Mouse (Mus musculus) spleen, adult 18-20 months (tissue): Measurements from ENCODE around the gene Thsd7b.
"Not testable (repeated sequence)": the region's sequence is repeated elsewhere in the genome, so short reads cannot be mapped to it uniquely, and the experiment has no call there.

Experiments
- DNase-seq, 2 experiments: peaks; one replicate each; pipeline ENCODE4 v3.0.0; 2022; ENCODE audit warnings: mixed read lengths in 2 of 2

Thsd7b gene

DNA sequence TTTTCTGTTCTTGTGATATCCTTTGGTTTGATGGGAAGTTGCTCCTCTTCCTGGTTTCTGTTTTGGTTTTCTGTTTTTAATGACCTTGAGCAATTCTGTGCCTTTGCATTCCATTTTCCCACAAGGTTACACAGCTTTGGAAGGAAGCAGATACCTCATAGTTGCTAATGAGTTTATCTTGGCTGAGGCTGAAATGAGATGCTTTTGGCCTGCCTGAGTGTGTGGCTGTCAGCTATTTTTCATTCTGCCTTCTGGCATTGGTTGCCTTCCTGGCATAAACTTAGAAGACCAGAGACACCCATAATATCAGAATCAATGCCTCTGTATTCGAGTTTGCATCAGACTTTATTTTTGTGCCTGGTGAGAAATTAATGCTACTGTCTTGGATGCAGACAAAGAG is 614.8 kb downstream of the Thsd7b start:
- DNase-seq = no peak

DNA sequence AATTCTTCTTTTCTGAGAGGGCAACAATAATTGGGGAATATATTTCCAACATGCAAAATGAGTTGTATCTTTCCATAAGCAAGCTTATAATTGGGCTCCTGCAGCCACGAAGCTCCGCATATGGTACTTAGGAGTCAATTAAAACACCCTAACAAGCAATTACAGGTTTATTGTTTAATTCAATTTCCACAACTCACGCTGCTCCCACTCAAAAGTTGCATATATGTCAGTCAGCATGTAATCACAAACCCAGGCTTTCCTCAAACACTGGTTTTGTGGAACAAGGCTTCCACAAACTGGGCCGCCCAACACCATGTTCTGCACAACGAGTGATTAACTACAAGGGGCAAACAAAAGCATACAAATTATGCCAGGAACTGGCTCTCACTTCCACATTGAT is 625.0 kb downstream of the Thsd7b start:
- no peak for DNase-seq

DNA sequence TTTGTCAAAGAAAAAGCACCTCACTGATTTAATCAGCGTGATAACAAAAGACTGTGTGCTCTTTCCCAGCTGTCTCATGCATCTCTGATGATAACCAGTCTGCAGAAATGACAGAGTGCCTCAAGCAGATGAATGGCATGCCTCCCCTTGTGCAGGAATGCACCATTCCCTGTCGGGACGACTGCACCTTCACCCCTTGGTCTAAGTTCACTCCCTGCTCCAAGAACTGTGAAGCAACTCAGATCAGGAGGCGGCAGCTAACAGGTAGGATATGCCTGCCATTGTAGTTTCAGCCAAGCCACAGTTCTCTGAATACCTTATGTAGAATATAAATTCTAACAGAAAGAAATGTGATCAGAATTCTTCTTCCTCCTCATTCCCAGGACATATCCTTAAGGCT is 642.4 kb downstream of the Thsd7b start:
- DNase-seq = no peak

DNA sequence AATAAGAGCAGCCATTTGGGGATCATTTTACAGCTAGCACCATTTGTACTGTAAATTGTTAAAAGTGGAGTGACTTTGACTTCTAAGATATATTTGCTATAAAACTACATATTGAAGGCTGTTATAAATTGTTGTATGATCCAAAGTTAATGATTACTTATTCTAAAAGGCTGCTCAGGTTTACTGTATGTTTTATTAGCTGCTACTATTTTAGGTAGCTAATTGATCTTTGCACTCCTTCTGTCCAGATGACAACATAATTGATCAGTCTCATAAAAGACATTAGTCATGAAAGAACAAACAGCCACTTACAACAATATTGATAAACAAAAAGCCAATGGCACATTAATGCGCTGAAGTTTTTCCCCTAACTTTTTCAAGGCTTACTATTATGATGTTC is 644.5 kb downstream of the Thsd7b start:
- no peak for DNase-seq

DNA sequence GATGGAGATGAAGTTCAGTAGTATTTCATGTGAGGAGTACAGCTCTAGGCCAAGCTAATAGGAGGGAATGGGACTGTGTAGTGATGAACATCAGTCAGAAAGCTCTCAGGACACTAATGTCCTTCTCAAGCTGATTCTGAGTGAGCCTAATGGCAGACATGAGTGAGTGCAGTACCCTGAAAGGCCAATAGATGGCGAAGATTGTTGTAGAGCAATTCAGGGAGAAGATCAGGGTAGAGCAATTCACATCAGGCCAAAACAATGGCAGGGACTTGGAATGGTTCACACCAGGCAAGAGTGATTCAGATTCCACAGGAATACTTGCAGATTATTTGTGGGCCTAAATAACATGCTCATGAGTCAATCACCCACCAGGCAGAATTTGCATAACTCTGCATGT is 646.3 kb downstream of the Thsd7b start:
- peak in 1 of 2 experiments; percentile 14 for DNase-seq

DNA sequence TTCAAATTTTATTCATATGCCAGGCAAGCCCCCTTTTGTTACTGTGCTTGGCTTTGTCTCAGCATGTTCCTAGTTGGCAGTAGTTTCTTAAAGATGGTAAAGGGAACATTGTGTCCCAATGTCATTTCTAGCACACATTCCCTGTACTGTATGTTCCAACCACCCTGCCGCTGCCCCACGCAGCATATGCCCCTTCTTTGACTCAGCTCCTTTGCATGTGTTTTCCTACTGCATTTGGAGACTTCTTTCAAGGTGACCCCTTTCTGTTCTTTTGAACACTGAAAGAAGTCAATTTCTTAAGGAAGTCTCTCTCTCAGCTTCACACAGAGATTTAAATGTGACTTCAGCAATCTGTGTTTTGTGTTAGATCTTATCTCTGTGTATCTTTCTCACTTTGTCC is 657.9 kb downstream of the Thsd7b start:
- no peak for DNase-seq

DNA sequence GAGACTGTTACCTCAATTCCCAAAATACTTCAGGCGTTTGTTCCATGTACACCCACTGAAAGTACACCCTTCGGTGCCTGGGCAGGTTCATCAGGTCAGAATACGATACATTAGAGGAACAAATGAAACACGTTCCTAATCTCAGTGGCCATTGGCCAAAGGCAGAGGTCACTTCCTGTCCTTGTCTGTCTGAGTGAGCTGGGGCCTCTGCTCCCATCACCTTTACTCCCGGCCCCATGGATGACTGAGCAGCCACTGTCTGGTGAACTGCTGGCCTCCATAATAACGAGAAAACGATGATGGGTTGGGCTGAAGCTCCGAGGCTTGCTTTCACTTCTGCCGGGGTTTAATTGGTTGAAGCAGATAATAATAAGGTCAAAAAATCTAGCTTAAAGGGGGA is 670.0 kb downstream of the Thsd7b start:
- DNase-seq = no peak

DNA sequence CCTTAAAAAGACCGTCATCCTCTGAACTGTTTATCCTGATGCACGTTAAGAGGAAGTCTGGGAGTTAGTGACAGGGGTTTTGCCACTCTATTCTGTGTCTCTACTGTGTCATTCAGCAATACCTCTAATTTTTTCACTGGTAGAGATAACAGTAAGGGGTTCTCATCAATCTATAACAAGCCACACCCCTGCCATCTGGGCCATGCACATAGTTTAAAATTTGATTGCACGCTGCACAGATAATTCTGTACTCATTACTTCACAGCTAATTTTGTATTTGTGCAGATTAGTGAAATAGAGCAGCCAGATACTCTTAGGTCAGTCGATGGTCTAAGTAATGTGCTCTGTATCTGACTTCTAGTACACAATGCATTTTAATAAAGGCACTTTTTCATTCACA is 673.9 kb downstream of the Thsd7b start:
- no peak for DNase-seq

DNA sequence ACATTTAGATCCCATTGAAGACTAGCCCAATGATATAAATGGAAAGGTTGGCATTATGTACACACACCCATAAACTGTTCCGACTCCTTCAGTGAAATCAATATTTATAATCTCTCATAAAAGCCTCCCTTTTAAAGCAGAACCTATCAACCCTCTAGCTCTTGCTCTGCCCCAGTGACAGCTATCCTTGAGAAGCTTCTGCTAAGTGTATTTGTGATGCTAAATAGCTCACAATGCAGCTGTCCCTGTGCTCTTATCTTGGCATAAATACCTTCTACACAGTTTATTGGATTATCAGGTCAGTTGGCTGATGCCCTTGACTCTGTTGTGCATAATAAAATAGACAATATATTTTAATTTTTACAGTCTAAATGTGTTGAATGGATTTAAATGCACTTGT is 682.4 kb downstream of the Thsd7b start:
- DNase-seq = no peak

DNA sequence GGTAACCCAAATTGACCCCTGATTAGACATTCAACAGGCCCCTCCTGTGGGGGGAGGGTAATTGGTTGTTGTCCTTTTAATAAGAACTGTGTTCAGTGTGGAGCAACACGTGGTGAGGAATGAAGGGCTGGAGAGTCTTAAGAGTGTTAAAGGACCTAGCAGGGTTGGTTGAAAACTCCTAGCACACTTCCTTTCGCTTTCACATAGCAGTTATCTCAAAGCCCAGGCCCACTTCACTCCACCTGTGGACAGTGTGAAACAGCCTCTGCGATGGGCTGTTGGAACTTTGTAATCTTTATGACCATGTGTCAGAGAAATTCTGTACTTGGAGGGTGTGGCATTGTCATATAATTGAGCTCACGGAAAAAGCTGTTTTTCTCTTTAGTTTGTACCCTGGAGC is 683.5 kb downstream of the Thsd7b start:
- DNase-seq = no peak

DNA sequence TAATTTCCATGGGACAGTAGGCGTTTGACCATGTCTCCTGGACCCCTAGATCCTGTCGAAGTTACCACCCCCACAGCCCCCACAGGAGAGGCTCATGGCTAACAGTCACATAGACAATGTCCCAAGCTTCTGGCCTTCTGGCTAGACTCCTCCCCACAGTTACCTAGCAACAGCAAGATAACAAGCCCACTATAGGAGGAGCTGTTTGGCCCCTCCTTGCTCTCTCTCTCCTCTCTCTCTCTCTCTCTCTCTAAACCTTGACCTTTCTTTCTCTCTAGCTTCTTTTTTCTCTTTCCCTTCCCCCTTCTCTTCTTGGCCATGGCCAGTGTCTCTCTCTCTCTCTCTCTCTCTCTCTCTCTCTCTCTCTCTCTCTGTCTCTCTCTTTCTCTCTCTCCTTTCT is 686.2 kb downstream of the Thsd7b start:
- DNase-seq = not testable (repeated sequence)

DNA sequence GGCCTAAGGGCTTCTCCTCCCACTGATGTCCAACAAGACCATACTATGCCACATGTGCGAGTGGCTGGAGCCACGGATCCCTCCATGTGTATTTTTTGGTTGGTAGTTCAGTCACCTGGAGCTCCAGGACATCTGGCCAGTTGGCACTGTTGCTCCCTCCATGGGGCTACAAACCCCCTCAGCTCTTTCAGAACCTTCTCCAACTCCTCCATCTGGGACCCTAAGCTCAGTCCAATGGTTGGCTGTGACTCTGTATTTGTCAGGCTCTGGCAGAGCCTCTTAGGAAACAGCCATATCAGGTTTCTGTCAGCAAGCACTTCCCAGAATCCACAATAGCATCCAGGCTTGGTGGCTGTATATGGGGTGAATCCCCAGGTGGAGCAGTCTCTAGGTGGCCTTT is 690.1 kb downstream of the Thsd7b start:
- no peak for DNase-seq

DNA sequence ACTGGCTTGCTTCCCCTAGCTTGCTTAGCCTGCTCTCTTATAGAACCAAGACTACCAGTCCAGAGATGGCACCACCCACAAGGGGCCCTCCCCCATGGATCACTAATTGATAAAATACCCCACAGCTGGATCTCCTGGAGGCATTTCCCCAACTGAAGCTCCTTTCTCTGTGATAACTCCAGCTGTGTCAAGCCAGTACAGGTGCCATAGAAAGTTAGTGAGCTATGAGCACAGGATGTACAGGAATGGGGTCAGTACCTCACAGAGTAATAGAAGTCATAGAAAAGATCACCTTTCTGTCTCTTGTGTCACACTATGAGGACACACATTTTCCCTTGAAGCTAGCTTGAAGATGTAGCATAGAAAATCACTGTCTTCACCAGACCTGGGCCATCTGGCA is 716.1 kb downstream of the Thsd7b start:
- DNase-seq = not testable (repeated sequence)

DNA sequence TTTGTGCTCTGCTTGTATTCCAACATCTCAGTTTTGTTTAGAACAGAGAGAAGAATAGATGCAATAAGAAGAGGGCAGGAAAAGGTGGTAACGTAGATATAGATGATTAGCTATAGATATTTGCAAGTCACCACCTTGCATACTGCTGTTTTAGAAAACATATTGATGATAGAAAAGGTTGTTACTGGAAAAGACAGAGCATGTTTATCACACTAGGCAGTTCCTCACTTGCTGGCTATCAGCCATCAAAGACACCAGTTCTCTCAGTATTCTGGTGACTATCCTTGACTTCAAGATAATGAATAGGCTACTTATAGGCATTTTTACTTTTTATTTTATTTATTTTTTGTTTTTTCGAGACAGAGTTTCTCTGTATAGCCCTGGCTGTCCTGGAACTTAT is 717.7 kb downstream of the Thsd7b start:
- no peak for DNase-seq

DNA sequence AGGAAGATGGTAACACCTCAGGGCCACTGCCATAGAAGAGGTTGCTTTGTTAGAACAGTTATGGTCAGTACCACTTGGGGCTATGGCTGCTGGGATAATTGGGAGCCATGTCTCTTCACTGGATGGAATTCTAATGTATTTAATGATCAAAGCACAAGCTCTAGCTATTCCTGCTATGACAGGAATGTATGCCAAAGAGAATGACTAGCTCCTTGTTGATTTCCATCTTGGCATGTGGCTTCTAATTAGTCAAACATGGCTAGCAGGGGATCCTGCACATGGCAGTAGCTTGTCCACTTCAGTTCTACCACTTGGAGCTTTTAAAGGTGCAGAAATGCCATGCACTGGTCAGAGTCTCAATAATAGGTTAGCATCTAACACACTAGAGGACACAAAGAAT is 781.9 kb downstream of the Thsd7b start:
- DNase-seq = no peak

DNA sequence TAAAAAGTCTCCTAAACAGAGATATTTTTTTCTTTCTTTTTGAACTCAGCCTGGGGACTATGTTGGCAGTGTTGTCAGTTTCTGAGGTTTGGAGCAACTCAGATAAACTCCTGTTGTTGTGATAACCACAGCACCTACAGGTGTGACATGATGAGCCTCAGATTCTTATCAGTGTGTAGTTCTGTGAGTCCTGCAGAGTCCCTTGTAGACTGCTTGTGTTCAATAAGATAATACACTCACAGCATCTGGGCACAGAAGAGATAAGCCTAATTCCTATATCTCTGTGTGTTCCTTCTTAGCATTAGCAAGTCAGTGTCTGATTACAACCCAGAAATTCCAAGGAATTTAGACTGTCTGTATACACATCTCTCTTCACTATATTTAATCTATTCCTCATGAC is 789.0 kb downstream of the Thsd7b start:
- no peak for DNase-seq

DNA sequence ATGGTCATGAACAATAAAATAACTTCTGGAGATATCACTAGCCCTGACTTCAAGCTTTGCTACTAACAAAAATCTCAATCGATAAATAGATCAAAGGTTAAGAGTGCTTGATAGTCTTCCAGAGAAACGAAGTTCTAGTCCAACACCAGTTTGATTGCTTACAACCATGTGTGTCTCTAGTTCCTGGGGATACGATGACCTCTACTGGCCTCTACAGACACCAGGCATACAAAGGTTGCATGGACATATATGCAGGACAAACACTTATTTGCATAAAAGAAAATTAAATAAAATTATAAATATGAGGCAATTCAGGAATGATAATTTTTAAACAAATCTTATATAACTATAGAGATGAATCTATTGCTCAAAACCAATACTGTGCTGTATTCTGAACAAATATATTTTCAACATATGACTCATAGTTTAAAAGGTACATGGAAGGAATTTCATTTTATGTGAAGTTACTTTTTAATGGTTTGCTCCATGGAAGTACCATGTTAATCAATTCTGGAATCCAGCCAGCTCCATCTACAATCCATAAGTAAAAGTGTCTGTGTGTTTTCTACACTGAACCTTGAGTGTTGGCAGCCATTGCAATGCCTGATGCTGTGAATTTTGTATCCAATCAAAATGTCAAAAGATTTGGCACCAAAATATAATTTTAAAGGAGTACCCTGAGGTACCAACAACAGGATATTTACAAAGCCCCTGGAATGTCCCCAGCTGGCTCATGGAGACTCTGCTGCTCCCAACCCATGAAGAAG is 793.3 kb downstream of the Thsd7b start:
- DNase-seq = no peak

DNA sequence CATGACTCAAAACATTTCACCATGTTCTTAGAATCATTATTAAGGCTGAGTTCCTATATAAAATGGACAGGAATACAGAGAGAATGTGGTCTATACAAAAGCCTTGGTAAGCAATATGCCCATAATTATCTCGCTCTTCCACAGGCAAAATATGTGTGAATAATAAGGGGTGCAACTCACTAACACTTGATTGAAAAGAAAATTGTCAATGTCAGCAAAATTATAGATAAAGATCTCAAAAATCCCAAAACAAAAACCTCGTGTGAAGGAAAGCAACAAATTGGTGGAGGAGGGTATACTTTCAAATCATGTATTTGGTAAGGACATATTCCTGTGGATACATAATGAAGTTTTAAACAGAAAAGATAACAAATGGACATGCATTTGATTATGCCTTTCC is 810.7 kb downstream of the Thsd7b start:
- DNase-seq = no peak

DNA sequence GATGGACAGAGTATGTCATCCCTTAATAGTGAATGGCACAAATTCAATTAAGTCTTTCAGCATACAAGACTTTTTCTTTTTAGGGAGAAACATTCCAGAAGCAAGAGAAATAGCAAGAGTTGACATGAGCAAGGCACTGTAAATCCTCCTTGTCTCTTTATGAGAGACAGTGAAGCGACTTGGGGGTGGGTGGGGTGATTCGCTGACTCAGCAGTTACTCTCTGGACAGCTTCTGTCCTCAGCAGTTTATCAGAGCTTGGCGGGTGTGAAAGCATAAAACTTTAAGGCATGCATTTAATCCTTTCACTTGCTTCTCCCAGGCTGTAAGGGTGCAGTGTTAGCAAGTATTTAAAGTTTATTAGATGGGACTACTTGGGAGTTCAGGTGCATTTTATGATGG is 812.1 kb downstream of the Thsd7b start:
- DNase-seq = no peak

DNA sequence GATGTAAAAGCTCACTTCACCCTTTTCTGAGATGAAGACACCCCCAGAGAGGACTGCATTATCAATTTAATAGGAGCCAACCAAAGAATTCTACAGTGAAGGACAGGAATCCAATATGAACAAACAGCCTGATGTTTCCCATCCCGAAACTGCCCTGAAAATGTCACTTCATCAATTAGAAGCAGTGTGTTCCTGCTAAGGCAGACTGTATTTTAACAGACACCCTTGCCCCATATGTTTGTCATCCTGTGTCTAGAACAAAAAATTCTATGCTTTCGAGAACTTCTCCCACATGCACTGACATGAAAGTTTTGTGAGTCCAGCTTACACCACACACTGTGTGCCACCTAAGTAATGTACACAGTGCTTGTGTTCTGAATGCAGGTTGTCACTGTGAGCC is 812.8 kb downstream of the Thsd7b start:
- DNase-seq = no peak

DNA sequence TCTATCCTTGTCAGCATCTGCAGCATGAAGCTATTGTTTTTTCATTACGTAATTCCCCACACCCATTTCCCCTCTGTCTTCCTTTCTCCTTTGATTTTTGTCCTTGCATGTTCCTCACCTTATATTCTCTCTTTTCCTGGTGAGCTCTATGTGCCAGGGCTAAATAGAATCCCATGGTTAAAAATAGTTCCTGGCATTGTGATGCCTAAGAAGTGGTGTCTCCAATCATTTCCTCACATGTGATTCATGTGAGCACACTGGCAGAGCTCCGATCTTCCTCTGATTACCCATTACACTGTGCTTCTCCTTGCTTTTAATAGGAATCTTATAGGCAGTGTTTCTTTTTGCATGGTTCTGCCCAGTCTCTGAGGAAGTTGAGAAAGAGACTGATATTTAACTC is 826.1 kb downstream of the Thsd7b start:
- DNase-seq = no peak

DNA sequence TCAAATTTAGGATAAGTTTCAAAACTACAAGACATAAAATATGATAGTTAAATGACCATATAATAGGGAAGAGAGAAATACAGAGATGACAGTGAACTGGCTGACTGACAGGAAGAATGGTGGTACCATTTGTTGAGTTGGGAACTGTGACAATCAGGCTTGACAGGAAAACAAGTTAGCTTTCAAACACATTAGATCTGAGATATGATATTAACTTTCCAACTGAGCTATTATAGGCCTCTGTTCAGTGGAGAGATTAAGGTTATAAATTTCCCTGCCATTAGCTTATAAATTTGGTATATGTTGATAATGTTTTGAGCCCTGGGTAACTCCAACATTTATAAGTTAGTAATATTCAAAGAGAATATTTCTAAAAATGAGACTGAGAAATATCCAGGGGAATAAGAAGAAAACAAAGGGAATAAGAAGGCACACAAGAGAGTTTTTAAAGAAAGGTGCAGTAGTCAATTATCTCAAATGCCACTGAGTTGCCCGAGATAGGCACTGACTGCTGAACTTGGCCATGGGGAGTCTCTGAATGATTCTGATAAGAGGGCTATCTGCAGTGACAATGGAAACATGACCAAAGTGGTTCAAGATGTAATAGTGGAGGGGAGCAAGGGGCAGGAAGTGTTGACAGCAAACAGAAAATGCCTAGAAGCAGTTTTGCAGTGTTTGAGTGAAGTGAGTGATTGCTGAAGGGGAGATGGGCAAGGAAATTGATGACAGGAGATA is 839.6 kb downstream of the Thsd7b start:
- no peak for DNase-seq

DNA sequence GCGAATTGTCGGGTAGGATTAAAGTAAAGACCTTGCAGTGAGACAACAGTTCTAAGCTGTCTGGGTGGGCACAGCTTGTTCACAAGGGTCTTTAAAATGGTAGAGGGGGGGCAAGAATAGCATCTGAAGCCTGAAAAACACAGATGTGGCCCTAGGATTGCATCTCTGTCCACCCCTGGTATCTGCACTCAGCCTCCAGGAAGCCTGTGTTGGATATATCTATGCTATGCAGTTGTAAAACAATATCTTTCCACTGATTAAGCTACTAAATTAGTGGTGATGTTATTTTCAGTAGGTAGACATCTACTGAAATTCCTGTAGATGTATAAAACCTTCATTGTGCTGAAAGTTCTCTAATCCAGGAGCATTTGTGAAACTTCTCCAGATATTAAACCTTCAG is 840.4 kb downstream of the Thsd7b start:
- DNase-seq = no peak

DNA sequence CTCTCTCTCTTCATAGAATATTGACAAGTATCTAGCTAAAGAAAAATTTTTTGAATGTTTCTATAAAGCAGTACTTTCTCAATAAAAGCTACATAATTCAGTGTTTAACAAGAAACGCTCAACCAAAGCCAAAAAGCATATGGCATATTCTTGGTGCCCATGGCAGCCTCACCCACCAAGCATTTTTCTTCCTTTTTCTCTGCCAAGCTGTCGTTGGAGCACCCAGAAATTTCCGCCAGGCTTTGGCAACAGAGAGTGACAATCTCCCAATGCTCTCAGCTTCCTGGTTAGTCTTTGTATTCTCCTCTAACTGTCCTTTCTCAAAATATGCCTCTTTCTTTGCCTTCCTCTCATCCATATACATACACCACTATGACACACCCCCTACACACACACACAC is 857.8 kb downstream of the Thsd7b start:
- no peak for DNase-seq

DNA sequence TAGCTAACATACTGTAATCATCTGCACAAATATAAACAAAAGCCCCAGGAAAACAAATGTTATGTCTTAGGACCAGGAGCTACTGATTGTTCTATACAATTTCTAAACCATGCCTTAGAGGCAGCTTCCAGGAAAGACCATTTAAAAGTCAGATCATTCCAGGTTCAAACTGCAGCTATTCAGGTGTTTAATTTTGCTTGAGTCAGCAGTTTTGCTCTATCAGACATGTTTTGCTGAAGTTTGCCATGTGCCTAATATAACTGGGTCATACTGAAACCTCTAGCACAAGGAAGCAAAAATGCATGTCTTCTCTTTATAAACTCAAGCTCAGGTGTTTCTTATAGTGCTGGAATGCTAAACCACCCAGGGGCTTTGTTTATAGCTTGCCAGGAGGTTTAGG is 893.1 kb downstream of the Thsd7b start:
- no peak for DNase-seq
